Mouse (Mus musculus): ENCODE data around the gene Nufip2.

DNA sequence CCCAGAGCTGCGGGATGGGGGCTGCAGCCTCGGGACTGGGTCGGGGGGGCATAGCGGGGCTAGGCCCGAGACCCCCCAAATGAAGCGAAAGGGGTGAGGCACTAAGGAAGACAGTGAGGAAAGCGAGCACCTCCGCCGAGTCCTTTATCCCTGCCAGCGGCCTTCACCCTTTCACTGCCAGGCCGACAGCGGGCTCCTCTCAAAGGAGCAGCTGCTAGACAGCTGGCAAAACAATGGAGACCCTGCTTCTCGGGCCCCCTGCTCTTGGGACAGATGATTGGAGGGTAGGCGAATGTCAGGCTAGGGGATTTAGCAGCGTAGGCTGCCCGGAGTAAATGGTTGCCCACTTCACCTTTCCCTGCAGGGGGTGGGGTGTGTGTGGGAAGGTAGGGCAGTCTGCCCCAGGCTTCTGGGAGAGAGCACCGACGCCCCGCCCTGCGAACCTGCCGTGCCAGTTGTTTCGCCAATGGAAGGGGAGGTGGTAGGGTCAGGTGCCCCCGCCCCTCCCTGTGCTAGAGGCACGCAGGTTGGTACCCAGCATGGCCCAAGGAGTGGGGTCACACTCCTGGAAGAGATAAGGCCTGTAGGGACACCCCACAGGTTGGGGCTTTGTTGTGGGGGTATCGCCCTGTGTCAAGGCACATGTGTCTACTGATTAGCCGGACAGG, 77.9 kb downstream of the Nufip2 start:
- TF ChIP-seq TCF12 (IDR thresholded peaks at IDR 0.05; ENCODE audit: insufficient read depth, poor library complexity, severe bottlenecking) (no peak), TCF3 (IDR thresholded peaks at IDR 0.05; ENCODE audit: insufficient read length, low read depth) (no peak), REST (IDR thresholded peaks at IDR 0.05; ENCODE audit: insufficient read depth, insufficient read length) (no peak), POLR2A (IDR thresholded peaks at IDR 0.05; ENCODE audit: insufficient read length, low read depth) (no peak), MAX (IDR thresholded peaks at IDR 0.05; ENCODE audit: low read depth) (no peak), E2F4 (IDR thresholded peaks at IDR 0.05; ENCODE audit: insufficient read depth) (no peak), POLR2AphosphoS2 (IDR thresholded peaks at IDR 0.05; ENCODE audit: insufficient read length, low read depth) (no peak), CEBPB (IDR thresholded peaks at IDR 0.05; ENCODE audit: insufficient read depth, poor library complexity, severe bottlenecking) (no peak), SRF (IDR thresholded peaks at IDR 0.05; ENCODE audit: control insufficient read depth, insufficient read length, low read depth) (no peak)
